Mouse (Mus musculus): Measurements from ENCODE around the gene Gm11549. TPM values are rescaled to one million over a fixed set of nuclear protein-coding genes. Genes with fewer than 3 reads are reported as not detected.

Gene Gm11549
- polyA plus RNA-seq, 2 experiments: 0.01 TPM; not detected in 1

DNA sequence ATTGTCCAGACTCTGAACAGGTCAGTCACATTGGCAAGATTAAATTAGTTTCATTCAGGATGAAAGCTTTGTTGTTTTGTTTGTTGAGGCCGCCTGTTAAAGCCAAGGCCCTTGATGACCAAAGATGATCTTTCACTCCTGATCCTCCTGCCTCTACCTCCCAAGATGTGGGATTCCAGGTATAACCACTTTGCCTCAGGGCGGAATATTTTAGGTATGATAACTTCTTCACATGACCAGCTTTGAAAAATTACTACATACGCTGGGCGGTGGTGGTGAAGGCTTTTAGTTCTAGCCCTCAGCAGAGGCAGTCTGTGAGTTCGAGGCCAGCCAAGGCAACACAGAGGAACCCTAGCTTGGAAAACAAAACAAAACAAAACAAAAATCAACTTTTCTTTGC is 47.2 kb downstream of the Gm11549 start:
- H3K27ac ChIP-seq: no peak overlapping the region
- H3K9ac ChIP-seq (replicated peaks): no peak overlapping the region
- H3K4me1 ChIP-seq (replicated peaks; ENCODE audit: control insufficient read depth in 2 of 2, insufficient read depth in 2 of 2, low read length in 1 of 2): peaks cover 4 to 8% of the 10 kb centered on the region in 2 experiments; a peak in 3 of 4 replicates
- DNase-seq (ENCODE audit: low read depth in 3 of 3, low spot score in 3 of 3): no peak
- no peaks in the 10 kb centered on the region for H3K36me3 ChIP-seq (replicated peaks; ENCODE audit: control insufficient read depth, insufficient read depth, low read depth)
- ATAC-seq (ENCODE audit: insufficient read depth): no peak
- TF ChIP-seq EP300 (IDR thresholded peaks at IDR 0.05; ENCODE audit: low read depth) (no peak), CTCF (IDR thresholded peaks at IDR 0.05; ENCODE audit: low read depth) (no peak)
- H3K4me3 ChIP-seq (ENCODE audit: insufficient read depth in 1 of 2, low read depth in 2 of 2, low read length in 2 of 2): peak overlapping the region in 1 of 2 experiments; percentile 63; a peak in 2 of 4 replicates
- H3K27me3 ChIP-seq (ENCODE audit: control insufficient read depth, insufficient read depth, low read length): no peaks in the 10 kb centered on the region
- no peaks in the 10 kb centered on the region for H3K9me3 ChIP-seq (ENCODE audit: control insufficient read depth, low read length)
- WGBS (ENCODE audit: insufficient replicate concordance): 66% methylated on average over 5 of the region's 5 CpGs
- peak overlapping the region; percentile 87 for H3K4me2 ChIP-seq (ENCODE audit: low read depth)

DNA sequence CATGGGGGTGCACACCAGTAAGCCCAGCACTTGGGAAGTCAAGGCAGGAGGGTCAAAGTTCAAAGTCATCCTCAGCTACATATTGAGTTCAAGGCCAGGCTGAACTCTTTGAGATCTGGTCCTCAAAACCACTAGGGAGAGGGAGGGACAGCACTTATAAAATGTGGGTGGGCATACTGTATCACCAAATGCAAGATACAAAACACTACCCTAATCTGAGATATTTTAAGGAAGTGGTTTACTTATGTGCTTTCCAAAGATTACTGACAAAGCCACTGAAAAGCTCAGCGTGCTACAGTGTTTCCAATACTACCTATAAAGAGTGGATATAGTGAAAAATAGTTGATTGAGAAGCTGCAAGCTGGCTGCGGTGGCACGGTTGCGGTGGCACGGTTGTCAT is 48.4 kb downstream of the Gm11549 start:
- Histone ChIP-seq H3K4me2 (ENCODE audit: low read depth) (no peak overlapping the region), H3K9ac (replicated peaks) (no peak overlapping the region), H3K4me1 (replicated peaks; ENCODE audit: control insufficient read depth in 2 of 2, insufficient read depth in 2 of 2, low read length in 1 of 2) (peaks cover 4 to 9% of the 10 kb centered on the region in 2 experiments; a peak in 3 of 4 replicates), H3K27ac (no peak overlapping the region), H3K27me3 (ENCODE audit: control insufficient read depth, insufficient read depth, low read length) (no peaks in the 10 kb centered on the region), H3K9me3 (ENCODE audit: control insufficient read depth, low read length) (no peaks in the 10 kb centered on the region), H3K4me3 (ENCODE audit: insufficient read depth in 1 of 2, low read depth in 2 of 2, low read length in 2 of 2) (no peak overlapping the region), H3K36me3 (replicated peaks; ENCODE audit: control insufficient read depth, insufficient read depth, low read depth) (no peaks in the 10 kb centered on the region)
- WGBS (ENCODE audit: insufficient replicate concordance): 60% methylated on average over 5 of the region's 5 CpGs
- TF ChIP-seq CTCF (IDR thresholded peaks at IDR 0.05; ENCODE audit: low read depth) (no peak), EP300 (IDR thresholded peaks at IDR 0.05; ENCODE audit: low read depth) (no peak)
- DNase-seq (ENCODE audit: low read depth in 3 of 3, low spot score in 3 of 3) (no peak), ATAC-seq (ENCODE audit: insufficient read depth) (no peak)

DNA sequence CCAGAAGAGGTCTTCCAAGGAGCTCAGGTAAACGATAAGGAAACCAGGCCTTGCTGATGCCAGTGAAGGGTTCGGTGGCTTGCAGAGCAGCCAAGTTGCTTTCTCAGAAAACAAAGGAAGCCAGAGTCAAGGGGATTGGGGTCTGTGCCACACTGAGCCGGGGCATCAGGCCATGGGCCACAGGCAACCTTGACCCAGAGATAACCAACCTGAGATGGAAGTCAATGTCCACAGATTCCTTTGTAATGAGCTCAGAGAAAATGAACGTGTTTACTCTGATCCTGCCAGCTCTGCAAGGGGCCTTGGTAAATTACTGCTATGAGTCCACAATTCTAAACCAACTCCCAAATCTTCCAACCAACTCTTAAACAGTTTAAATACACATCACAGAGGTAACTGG is 49.8 kb downstream of the Gm11549 start:
- no peak overlapping the region for H3K4me2 ChIP-seq (ENCODE audit: low read depth)
- no peak overlapping the region for H3K4me3 ChIP-seq (ENCODE audit: insufficient read depth in 1 of 2, low read depth in 2 of 2, low read length in 2 of 2)
- no peak overlapping the region for H3K9ac ChIP-seq (replicated peaks)
- H3K4me1 ChIP-seq (replicated peaks; ENCODE audit: control insufficient read depth in 2 of 2, insufficient read depth in 2 of 2, low read length in 1 of 2): peaks cover 4 to 9% of the 10 kb centered on the region in 2 experiments; a peak in 3 of 4 replicates
- no peak overlapping the region for H3K27ac ChIP-seq
- no peak for ATAC-seq (ENCODE audit: insufficient read depth)
- DNase-seq (ENCODE audit: low read depth in 3 of 3, low spot score in 3 of 3): no peak
- TF ChIP-seq CTCF (IDR thresholded peaks at IDR 0.05; ENCODE audit: low read depth): no peak
- TF ChIP-seq EP300 (IDR thresholded peaks at IDR 0.05; ENCODE audit: low read depth): no peak
- 52% methylated on average over 4 of the region's 4 CpGs for WGBS (ENCODE audit: insufficient replicate concordance)
- no peaks in the 10 kb centered on the region for H3K36me3 ChIP-seq (replicated peaks; ENCODE audit: control insufficient read depth, insufficient read depth, low read depth)
- no peaks in the 10 kb centered on the region for H3K9me3 ChIP-seq (ENCODE audit: control insufficient read depth, low read length)
- H3K27me3 ChIP-seq (ENCODE audit: control insufficient read depth, insufficient read depth, low read length): no peaks in the 10 kb centered on the region

DNA sequence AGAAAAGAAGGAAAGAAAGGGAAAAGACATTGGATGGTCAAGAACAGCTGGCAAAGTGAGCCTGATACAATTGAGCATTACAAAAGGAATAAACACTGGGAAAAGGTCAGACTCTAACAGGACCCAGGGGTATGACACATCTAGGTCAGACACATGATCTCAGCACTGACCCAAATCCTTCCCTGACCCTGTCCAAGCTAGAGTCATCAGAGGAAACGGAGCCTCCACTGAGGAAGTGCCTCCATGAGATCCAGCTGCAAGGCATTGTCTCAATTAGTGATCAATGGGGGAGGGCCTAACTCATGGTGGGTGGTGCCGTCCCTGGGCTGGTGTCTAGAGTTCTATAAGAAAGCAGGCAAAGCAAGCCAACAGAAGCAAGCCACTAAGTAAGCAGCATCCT is 52.7 kb downstream of the Gm11549 start:
- no peaks in the 10 kb centered on the region for H3K27me3 ChIP-seq (ENCODE audit: control insufficient read depth, insufficient read depth, low read length)
- H3K4me2 ChIP-seq (ENCODE audit: low read depth): no peak overlapping the region
- no peak for ATAC-seq (ENCODE audit: insufficient read depth)
- no peaks in the 10 kb centered on the region for H3K36me3 ChIP-seq (replicated peaks; ENCODE audit: control insufficient read depth, insufficient read depth, low read depth)
- no peak overlapping the region for H3K27ac ChIP-seq
- peaks cover 0 to 5% of the 10 kb centered on the region in 2 experiments; a peak in 1 of 4 replicates for H3K4me1 ChIP-seq (replicated peaks; ENCODE audit: control insufficient read depth in 2 of 2, insufficient read depth in 2 of 2, low read length in 1 of 2)
- 25% methylated on average over 2 of the region's 2 CpGs for WGBS (ENCODE audit: insufficient replicate concordance)
- H3K9ac ChIP-seq (replicated peaks): no peak overlapping the region
- TF ChIP-seq EP300 (IDR thresholded peaks at IDR 0.05; ENCODE audit: low read depth) (no peak), CTCF (IDR thresholded peaks at IDR 0.05; ENCODE audit: low read depth) (no peak)
- H3K4me3 ChIP-seq (ENCODE audit: insufficient read depth in 1 of 2, low read depth in 2 of 2, low read length in 2 of 2): no peak overlapping the region
- DNase-seq (ENCODE audit: low read depth in 3 of 3, low spot score in 3 of 3): no peak
- H3K9me3 ChIP-seq (ENCODE audit: control insufficient read depth, low read length): no peaks in the 10 kb centered on the region

DNA sequence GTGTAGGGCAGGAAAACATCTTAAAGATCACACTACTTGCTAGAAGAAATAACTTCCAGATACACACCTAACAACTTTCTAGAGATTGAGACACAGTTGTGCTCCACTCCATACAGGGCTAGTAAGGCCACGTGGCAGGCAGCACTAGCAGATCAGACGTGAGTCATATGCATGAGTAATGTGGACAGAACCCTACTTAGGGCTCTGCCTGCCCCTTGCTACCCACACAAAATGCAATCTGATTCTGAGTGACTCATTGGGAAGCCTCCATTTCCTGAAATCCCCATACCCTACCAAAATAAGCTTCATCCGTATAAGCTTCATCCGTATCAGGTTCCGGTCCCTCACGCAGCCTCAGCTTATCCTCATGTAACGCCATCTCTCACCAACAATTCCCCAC is 54.0 kb downstream of the Gm11549 start:
- Histone ChIP-seq H3K4me2 (ENCODE audit: low read depth) (no peak overlapping the region), H3K9ac (replicated peaks) (no peak overlapping the region), H3K4me3 (ENCODE audit: insufficient read depth in 1 of 2, low read depth in 2 of 2, low read length in 2 of 2) (no peak overlapping the region), H3K27ac (no peak overlapping the region), H3K9me3 (ENCODE audit: control insufficient read depth, low read length) (no peaks in the 10 kb centered on the region), H3K4me1 (replicated peaks; ENCODE audit: control insufficient read depth in 2 of 2, insufficient read depth in 2 of 2, low read length in 1 of 2) (peaks cover 0 to 3% of the 10 kb centered on the region in 2 experiments; a peak in 1 of 4 replicates), H3K27me3 (ENCODE audit: control insufficient read depth, insufficient read depth, low read length) (no peaks in the 10 kb centered on the region), H3K36me3 (replicated peaks; ENCODE audit: control insufficient read depth, insufficient read depth, low read depth) (no peaks in the 10 kb centered on the region)
- TF ChIP-seq EP300 (IDR thresholded peaks at IDR 0.05; ENCODE audit: low read depth): no peak
- no peak for TF ChIP-seq CTCF (IDR thresholded peaks at IDR 0.05; ENCODE audit: low read depth)
- ATAC-seq (ENCODE audit: insufficient read depth) (no peak), DNase-seq (ENCODE audit: low read depth in 3 of 3, low spot score in 3 of 3) (no peak)
- 66% methylated on average over 7 of the region's 7 CpGs for WGBS (ENCODE audit: insufficient replicate concordance)
